Comparison of ENCODE assay signal across 17 mouse cellular contexts in genomic region chr19:7280557-7281330, GRCm38 (mm10). TPM values are rescaled to one million over a fixed set of nuclear protein-coding genes. Genes with fewer than 3 reads are reported as not detected.
DNase-seq lines count a peak whose midpoint lies in the region; ATAC-seq and TF ChIP-seq lines count a peak whose summit lies in the region.
"Had no signal": no experiment of that assay in that cellular context is flagged by ENCODE, and none has a peak within 500 bp of the region (broad histone marks: within the 10 kb centered on the region; RNA-seq: fewer than 3 reads in every experiment).

No protein-coding gene starts in this region.

- no peak overlapping the region for H3K4me2 ChIP-seq in heart, embryonic 13.5 days
- H3K4me2 ChIP-seq in liver, postnatal 0 days (ENCODE audit: low read depth, low read length), result no peak overlapping the region
- H3K4me2 ChIP-seq: embryonic facial prominence, embryonic 15.5 days; liver, embryonic 13.5 days; neural tube, embryonic 12.5 days had no signal

- 87% methylated on average over 18 of the region's 18 CpGs for WGBS in heart, embryonic 13.5 days
- 88% methylated on average over 18 of the region's 18 CpGs for WGBS in heart, embryonic 10.5 days
- WGBS in liver, postnatal 0 days (ENCODE audit: insufficient replicate concordance), result 88% methylated on average over 18 of the region's 18 CpGs

- peaks cover 27% of the 10 kb centered on the region for H3K4me1 ChIP-seq in heart, embryonic 13.5 days
- peaks cover 32% of the 10 kb centered on the region for H3K4me1 ChIP-seq in heart, embryonic 10.5 days
- H3K4me1 ChIP-seq in liver, postnatal 0 days (ENCODE audit: insufficient read depth), result no peaks in the 10 kb centered on the region

- H3K4me3 ChIP-seq in heart, embryonic 13.5 days, result no peak overlapping the region
- H3K4me3 ChIP-seq in heart, embryonic 10.5 days, result no peak overlapping the region
- H3K4me3 ChIP-seq in liver, postnatal 0 days (ENCODE audit: low read depth, low read length), result no peak overlapping the region
- H3K4me3 ChIP-seq: embryonic facial prominence, embryonic 15.5 days; liver, embryonic 13.5 days; neural tube, embryonic 12.5 days had no signal

- DNase-seq in heart, embryonic 10.5 days (ENCODE audit: low spot score), result no peak
- DNase-seq in thymus, postnatal 0 days (ENCODE audit: low spot score), result peak; percentile 10
- no peak for DNase-seq in thymus, postnatal 36 days
- peak; percentile 78 to 88 for DNase-seq in left cerebral cortex, postnatal 14 days (ENCODE audit: low spot score in 2 of 2)
- DNase-seq in liver, postnatal 0 days, result no peak
- no peak for DNase-seq in lung, postnatal 14 days
- DNase-seq in adrenal gland, postnatal 4 days (ENCODE audit: low spot score in 2 of 2), result no peak
- DNase-seq: adrenal gland, postnatal 25 days; cerebellum, adult 18-20 months; gastrocnemius, postnatal 36 days; heart, postnatal 36 days; kidney, postnatal 14 days; liver, embryonic 13.5 days; spleen, adult 18-20 months had no signal

- H3K9ac ChIP-seq in heart, embryonic 13.5 days, result peak overlapping the region; percentile 37; the same call in 1 of the 2 replicates
- no peak overlapping the region for H3K9ac ChIP-seq in liver, postnatal 0 days (replicated peaks)
- H3K9ac ChIP-seq: embryonic facial prominence, embryonic 15.5 days; liver, embryonic 13.5 days; neural tube, embryonic 12.5 days had no signal

- no peaks in the 10 kb centered on the region for H3K9me3 ChIP-seq in heart, embryonic 13.5 days
- H3K9me3 ChIP-seq in heart, embryonic 10.5 days, result no peaks in the 10 kb centered on the region
- H3K9me3 ChIP-seq in liver, postnatal 0 days (ENCODE audit: low read length), result no peaks in the 10 kb centered on the region
- H3K9me3 ChIP-seq: embryonic facial prominence, embryonic 15.5 days; liver, embryonic 13.5 days; neural tube, embryonic 12.5 days had no signal

- H3K27me3 ChIP-seq in heart, embryonic 13.5 days (replicated peaks), result no peaks in the 10 kb centered on the region
- H3K27me3 ChIP-seq in heart, embryonic 10.5 days (ENCODE audit: insufficient read depth, poor library complexity, severe bottlenecking), result no peaks in the 10 kb centered on the region
- no peaks in the 10 kb centered on the region for H3K27me3 ChIP-seq in liver, postnatal 0 days (ENCODE audit: insufficient read depth, low read length)
- H3K27me3 ChIP-seq: embryonic facial prominence, embryonic 15.5 days; liver, embryonic 13.5 days; neural tube, embryonic 12.5 days had no signal

- no peak for TF ChIP-seq CTCF in liver, postnatal 0 days (IDR thresholded peaks at IDR 0.05; ENCODE audit: low read depth)

- TF ChIP-seq EP300 in liver, postnatal 0 days (IDR thresholded peaks at IDR 0.05; ENCODE audit: low read depth), result no peak

- ATAC-seq in heart, embryonic 13.5 days (ENCODE audit: extremely low read depth, insufficient number of reproducible peaks, low FRiP score, low TSS enrichment), result no peak
- no peak for ATAC-seq in liver, postnatal 0 days

- intact Hi-C loops in left cerebral cortex, postnatal 14 days (cut with DNase I), result no loop called here

- peaks cover 99% of the 10 kb centered on the region for H3K36me3 ChIP-seq in heart, embryonic 13.5 days
- peaks cover 97% of the 10 kb centered on the region for H3K36me3 ChIP-seq in heart, embryonic 10.5 days
- H3K36me3 ChIP-seq in liver, postnatal 0 days (replicated peaks; ENCODE audit: insufficient read depth, low read length), result peaks cover 82% of the 10 kb centered on the region

- H3K27ac ChIP-seq in heart, embryonic 13.5 days (replicated peaks), result no peak overlapping the region
- H3K27ac ChIP-seq in heart, embryonic 10.5 days, result no peak overlapping the region
- H3K27ac ChIP-seq in liver, postnatal 0 days (ENCODE audit: low read depth), result no peak overlapping the region
- H3K27ac ChIP-seq: embryonic facial prominence, embryonic 15.5 days; liver, embryonic 13.5 days; neural tube, embryonic 12.5 days had no signal

RNA-seq across cellular contexts. Expression of gene Rcor2, which starts 13.6 kb away (rescaled TPM):
- 12.7 and 16.5 TPM in 2 replicates for polyA plus RNA-seq in heart, embryonic 13.5 days (2015; fragmentation: Nextera tagmentation; extraction: Ambion mirVana)
- polyA plus RNA-seq in heart, embryonic 10.5 days (2016; fragmentation: Nextera tagmentation; extraction: Ambion mirVana), result 18.5 and 27.1 TPM in 2 replicates
- polyA plus RNA-seq in thymus, postnatal 0 days (2015; fragmentation: Nextera tagmentation; extraction: Ambion mirVana), result 7.3 and 8.1 TPM in 2 replicates
- 10 to 100 TPM; 15.7 to 16.3 TPM for total RNA-seq in left cerebral cortex, postnatal 14 days (2021)
- 0.62 and 0.67 TPM in 2 replicates for polyA plus RNA-seq in liver, postnatal 0 days (2015; fragmentation: Nextera tagmentation; extraction: Ambion mirVana)
- 10 to 100 TPM; 13.4 to 14.8 TPM for total RNA-seq in adrenal gland, postnatal 4 days (2021)

RNA-seq across cellular contexts. Expression of gene Naa40, which starts 39.8 kb away (rescaled TPM):
- polyA plus RNA-seq in heart, embryonic 13.5 days (2015; fragmentation: Nextera tagmentation; extraction: Ambion mirVana), result 51.0 and 52.1 TPM in 2 replicates
- 67.6 and 72.8 TPM in 2 replicates for polyA plus RNA-seq in heart, embryonic 10.5 days (2016; fragmentation: Nextera tagmentation; extraction: Ambion mirVana)
- polyA plus RNA-seq in thymus, postnatal 0 days (2015; fragmentation: Nextera tagmentation; extraction: Ambion mirVana), result 63.9 TPM in 2 replicates
- total RNA-seq in left cerebral cortex, postnatal 14 days (2021), result 10 to 100 TPM; 34.4 to 35.7 TPM
- polyA plus RNA-seq in liver, postnatal 0 days (2015; fragmentation: Nextera tagmentation; extraction: Ambion mirVana), result 14.7 and 16.5 TPM in 2 replicates
- total RNA-seq in adrenal gland, postnatal 4 days (2021), result 10 to 100 TPM; 47.1 to 48.3 TPM

Comparison
In these comparisons a context has a peak if more than half of its experiments do, and no peak if none do; other contexts are left out.
1. DNase-seq: peak in thymus, postnatal 0 days (single experiment) and left cerebral cortex, postnatal 14 days (2 of 2); none in heart, embryonic 10.5 days (single experiment), thymus, postnatal 36 days (0 of 2), liver, postnatal 0 days (single experiment), lung, postnatal 14 days (single experiment) and adrenal gland, postnatal 4 days (0 of 2).